Mouse (Mus musculus): Measurements from ENCODE around the gene Gm4881. TPM values are rescaled to one million over a fixed set of nuclear protein-coding genes. Genes with fewer than 3 reads are reported as not detected.

The Gm4881 gene
- total RNA-seq (2014; rRNA removed) (not detected in 2 replicates), polyA plus RNA-seq (2012; rRNA removed) (not detected in 2 replicates)

DNA sequence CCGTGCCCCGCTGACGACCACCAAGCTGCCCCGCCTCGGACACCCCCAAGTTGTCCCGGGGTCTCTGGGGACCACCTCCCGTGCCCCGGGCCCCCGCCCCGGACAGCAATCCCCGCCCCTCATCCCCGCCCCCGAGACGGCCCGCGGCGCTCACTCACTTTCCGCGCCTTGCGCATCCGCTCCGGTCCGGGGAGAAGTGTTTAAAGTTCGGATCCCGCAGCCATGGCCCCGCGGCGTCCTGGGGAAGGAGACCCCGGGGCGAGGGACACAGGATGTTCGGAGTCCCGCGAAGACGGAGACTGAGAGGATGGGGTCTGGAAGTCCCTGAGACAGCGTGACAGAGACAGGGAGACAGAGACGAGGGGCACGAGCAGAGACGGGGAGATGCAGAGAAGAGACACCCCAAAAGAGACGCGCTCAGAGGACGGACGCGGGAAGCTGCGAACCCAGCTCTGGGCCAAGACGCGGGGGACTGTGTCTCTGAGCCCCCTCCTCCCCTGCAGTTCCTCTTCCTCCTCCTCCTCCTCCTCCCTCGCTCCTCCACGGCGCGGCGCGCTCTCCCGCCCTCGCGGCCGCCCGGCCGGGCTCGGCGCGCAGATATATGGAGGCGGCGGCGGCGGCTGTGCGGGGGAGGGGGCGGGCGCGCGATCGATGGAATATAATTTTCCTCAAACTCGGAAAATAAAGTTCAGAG lies at the start of gene Gm4881:
Gm4881 (minus strand) TSS at position 238 of the 694 bp plus-strand sequence.
- Histone ChIP-seq H3K27ac (replicated peaks; ENCODE audit: insufficient read depth, low read depth, low read length) (no peak within 1 kb of the TSS), H3K27me3 (ENCODE audit: control insufficient read depth, insufficient read depth, low read length) (peaks cover 43% of the 10 kb centered on the region), H3K79me2 (ENCODE audit: control insufficient read depth, insufficient read depth, low read length) (no peaks in the 10 kb centered on the region), H3K4me1 (ENCODE audit: control insufficient read depth, insufficient read depth, low read length) (no peaks in the 10 kb centered on the region), H3K4me3 (ENCODE audit: insufficient read depth, low read depth, low read length) (no peak within 1 kb of the TSS), H3K36me3 (ENCODE audit: control insufficient read depth, insufficient read depth, low read length) (no peaks in the 10 kb centered on the region), H3K9ac (ENCODE audit: low read depth, low read length) (no peak within 1 kb of the TSS)
- DNase-seq (ENCODE audit: extremely low read depth, low read depth, low spot score), result no peak
- WGBS, result 3% methylated on average over 71 of the region's 72 CpGs
- no peak for TF ChIP-seq CTCF (IDR thresholded peaks at IDR 0.05; ENCODE audit: low read depth, low read length)
- TF ChIP-seq POLR2A (IDR thresholded peaks at IDR 0.05; ENCODE audit: extremely low read depth, insufficient read depth, low read length), result no peak

DNA sequence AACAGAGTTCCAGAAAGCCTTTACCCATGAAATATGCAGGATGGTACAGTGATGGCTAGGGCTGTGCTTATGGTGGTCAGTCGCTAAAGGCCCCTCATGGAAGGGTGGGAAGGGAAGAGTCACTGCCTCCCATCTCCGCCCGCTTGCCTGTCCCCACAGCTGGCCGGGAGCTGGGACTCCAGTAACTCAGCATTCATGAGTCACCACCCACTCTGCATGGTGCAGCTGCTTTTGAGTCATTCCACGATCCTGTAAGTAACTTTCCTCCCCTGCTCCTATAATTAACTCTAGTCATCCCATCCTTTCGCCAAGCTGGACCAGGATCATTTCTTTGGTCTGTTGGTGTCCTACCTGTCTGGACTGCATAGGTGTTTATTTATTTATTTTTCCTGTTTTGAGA lies 48.8 kb upstream of the Gm4881 start:
- TF ChIP-seq POLR2A (IDR thresholded peaks at IDR 0.05; ENCODE audit: extremely low read depth, insufficient read depth, low read length) (no peak), CTCF (IDR thresholded peaks at IDR 0.05; ENCODE audit: low read depth, low read length) (no peak)
- H3K9ac ChIP-seq (ENCODE audit: low read depth, low read length), result no peak overlapping the region
- DNase-seq (ENCODE audit: extremely low read depth, low read depth, low spot score), result no peak
- no peaks in the 10 kb centered on the region for H3K4me1 ChIP-seq (ENCODE audit: control insufficient read depth, insufficient read depth, low read length)
- H3K27me3 ChIP-seq (ENCODE audit: control insufficient read depth, insufficient read depth, low read length), result no peaks in the 10 kb centered on the region
- no peak overlapping the region for H3K27ac ChIP-seq (replicated peaks; ENCODE audit: insufficient read depth, low read depth, low read length)
- no peaks in the 10 kb centered on the region for H3K36me3 ChIP-seq (ENCODE audit: control insufficient read depth, insufficient read depth, low read length)
- H3K79me2 ChIP-seq (ENCODE audit: control insufficient read depth, insufficient read depth, low read length), result no peaks in the 10 kb centered on the region
- 70% methylated on average over 6 of the region's 6 CpGs for WGBS
- no peak overlapping the region for H3K4me3 ChIP-seq (ENCODE audit: insufficient read depth, low read depth, low read length)

DNA sequence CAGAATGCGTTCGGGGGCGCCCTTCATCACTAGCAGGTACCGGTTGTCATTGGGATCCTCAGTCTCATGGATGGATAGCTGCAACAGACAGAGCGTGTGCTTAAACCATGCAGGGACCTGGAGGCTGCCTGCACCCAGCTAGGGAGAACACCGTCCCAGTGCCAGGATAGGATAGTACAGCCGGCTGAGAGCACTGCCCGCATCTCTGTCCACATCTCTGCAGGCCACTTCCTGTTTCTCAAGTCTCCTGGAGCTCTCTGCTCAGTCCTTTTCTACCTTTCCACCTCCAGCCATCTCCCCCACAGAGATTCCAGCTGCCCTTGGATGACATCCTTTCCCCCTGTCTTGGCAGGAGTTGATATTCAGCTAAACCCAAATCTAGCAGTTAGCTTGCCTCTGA lies 46.2 kb upstream of the Gm4881 start:
- DNase-seq (ENCODE audit: extremely low read depth, low read depth, low spot score), result no peak
- H3K4me3 ChIP-seq (ENCODE audit: insufficient read depth, low read depth, low read length), result no peak overlapping the region
- no peaks in the 10 kb centered on the region for H3K27me3 ChIP-seq (ENCODE audit: control insufficient read depth, insufficient read depth, low read length)
- 83% methylated on average over 8 of the region's 8 CpGs for WGBS
- no peak overlapping the region for H3K9ac ChIP-seq (ENCODE audit: low read depth, low read length)
- no peaks in the 10 kb centered on the region for H3K36me3 ChIP-seq (ENCODE audit: control insufficient read depth, insufficient read depth, low read length)
- no peaks in the 10 kb centered on the region for H3K4me1 ChIP-seq (ENCODE audit: control insufficient read depth, insufficient read depth, low read length)
- TF ChIP-seq CTCF (IDR thresholded peaks at IDR 0.05; ENCODE audit: low read depth, low read length) (no peak), POLR2A (IDR thresholded peaks at IDR 0.05; ENCODE audit: extremely low read depth, insufficient read depth, low read length) (no peak)
- no peaks in the 10 kb centered on the region for H3K79me2 ChIP-seq (ENCODE audit: control insufficient read depth, insufficient read depth, low read length)
- H3K27ac ChIP-seq (replicated peaks; ENCODE audit: insufficient read depth, low read depth, low read length), result no peak overlapping the region

DNA sequence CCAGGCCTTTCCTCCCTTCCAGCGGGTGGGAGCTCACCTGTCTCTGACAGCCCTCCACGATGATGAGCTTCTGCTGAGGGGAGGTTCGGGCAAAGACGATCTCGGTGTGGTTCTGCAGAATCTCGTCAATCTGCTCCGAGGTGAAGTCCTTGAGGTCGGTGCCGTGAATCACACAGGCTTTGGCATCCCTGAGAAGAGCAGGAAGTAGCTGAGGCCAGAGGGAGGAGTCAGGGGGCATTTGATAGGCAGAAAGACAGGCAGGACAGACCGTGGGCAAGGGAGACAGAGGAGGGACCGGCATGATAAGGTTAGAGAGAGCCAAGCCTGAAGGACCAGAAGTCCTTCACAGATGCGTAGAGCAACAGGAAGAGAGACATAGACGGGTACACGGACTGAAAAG lies 43.6 kb upstream of the Gm4881 start:
- WGBS, result 75% methylated on average over 14 of the region's 14 CpGs
- Histone ChIP-seq H3K9ac (ENCODE audit: low read depth, low read length) (no peak overlapping the region), H3K4me3 (ENCODE audit: insufficient read depth, low read depth, low read length) (no peak overlapping the region), H3K36me3 (ENCODE audit: control insufficient read depth, insufficient read depth, low read length) (no peaks in the 10 kb centered on the region), H3K4me1 (ENCODE audit: control insufficient read depth, insufficient read depth, low read length) (no peaks in the 10 kb centered on the region), H3K79me2 (ENCODE audit: control insufficient read depth, insufficient read depth, low read length) (no peaks in the 10 kb centered on the region), H3K27me3 (ENCODE audit: control insufficient read depth, insufficient read depth, low read length) (no peaks in the 10 kb centered on the region), H3K27ac (replicated peaks; ENCODE audit: insufficient read depth, low read depth, low read length) (no peak overlapping the region)
- DNase-seq (ENCODE audit: extremely low read depth, low read depth, low spot score), result no peak
- no peak for TF ChIP-seq CTCF (IDR thresholded peaks at IDR 0.05; ENCODE audit: low read depth, low read length)
- no peak for TF ChIP-seq POLR2A (IDR thresholded peaks at IDR 0.05; ENCODE audit: extremely low read depth, insufficient read depth, low read length)

DNA sequence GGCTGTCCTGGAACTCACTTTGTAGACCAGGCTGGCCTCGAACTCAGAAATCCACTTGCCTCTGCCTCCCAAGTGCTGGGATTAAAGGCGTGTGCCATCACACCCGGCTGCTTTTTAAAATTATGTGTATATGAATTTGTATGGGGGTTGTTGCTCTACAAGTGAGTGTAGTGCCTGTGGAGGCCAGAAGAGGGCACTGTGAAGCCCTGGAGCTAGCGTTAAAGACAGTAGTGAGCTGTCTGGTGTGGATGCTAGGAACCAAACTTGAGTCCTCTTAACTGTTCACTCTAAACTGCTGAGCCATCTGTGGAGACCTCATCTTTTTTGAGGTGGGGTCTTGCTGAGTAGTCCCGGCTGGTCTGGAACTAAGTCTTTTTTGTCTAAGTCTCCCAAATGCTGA lies 41.5 kb upstream of the Gm4881 start:
- no peak overlapping the region for H3K4me3 ChIP-seq (ENCODE audit: insufficient read depth, low read depth, low read length)
- no peaks in the 10 kb centered on the region for H3K79me2 ChIP-seq (ENCODE audit: control insufficient read depth, insufficient read depth, low read length)
- H3K4me1 ChIP-seq (ENCODE audit: control insufficient read depth, insufficient read depth, low read length), result no peaks in the 10 kb centered on the region
- no peak overlapping the region for H3K27ac ChIP-seq (replicated peaks; ENCODE audit: insufficient read depth, low read depth, low read length)
- TF ChIP-seq POLR2A (IDR thresholded peaks at IDR 0.05; ENCODE audit: extremely low read depth, insufficient read depth, low read length) (no peak), CTCF (IDR thresholded peaks at IDR 0.05; ENCODE audit: low read depth, low read length) (peak; percentile 13; the same call in 1 of the 2 replicates)
- no peaks in the 10 kb centered on the region for H3K27me3 ChIP-seq (ENCODE audit: control insufficient read depth, insufficient read depth, low read length)
- no peaks in the 10 kb centered on the region for H3K36me3 ChIP-seq (ENCODE audit: control insufficient read depth, insufficient read depth, low read length)
- DNase-seq (ENCODE audit: extremely low read depth, low read depth, low spot score), result no peak
- H3K9ac ChIP-seq (ENCODE audit: low read depth, low read length), result no peak overlapping the region
- WGBS, result 72% methylated on average over 5 of the region's 5 CpGs

DNA sequence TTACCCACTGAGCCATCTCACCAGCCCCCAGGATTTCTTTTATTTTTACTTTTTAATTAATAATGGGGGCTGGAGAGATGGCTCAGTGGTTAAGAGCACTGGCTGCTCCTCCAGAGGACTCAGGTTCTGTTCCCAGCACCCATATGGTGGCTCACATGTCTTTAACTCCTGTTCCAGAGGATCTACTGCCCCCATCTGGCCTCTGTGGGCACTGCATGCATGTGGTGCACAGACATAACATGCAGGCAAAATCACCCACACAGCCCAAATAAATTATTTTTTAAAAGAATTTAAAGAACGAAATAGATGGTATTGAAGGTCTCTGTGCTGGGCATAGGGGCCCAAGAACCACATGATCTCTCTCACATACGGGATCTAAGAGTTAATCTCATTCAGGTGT lies 40.0 kb upstream of the Gm4881 start:
- TF ChIP-seq CTCF (IDR thresholded peaks at IDR 0.05; ENCODE audit: low read depth, low read length) (no peak; the same call in 1 of the 2 replicates), POLR2A (IDR thresholded peaks at IDR 0.05; ENCODE audit: extremely low read depth, insufficient read depth, low read length) (no peak)
- H3K36me3 ChIP-seq (ENCODE audit: control insufficient read depth, insufficient read depth, low read length), result no peaks in the 10 kb centered on the region
- no peaks in the 10 kb centered on the region for H3K4me1 ChIP-seq (ENCODE audit: control insufficient read depth, insufficient read depth, low read length)
- no peak overlapping the region for H3K9ac ChIP-seq (ENCODE audit: low read depth, low read length)
- no peak overlapping the region for H3K4me3 ChIP-seq (ENCODE audit: insufficient read depth, low read depth, low read length)
- H3K27ac ChIP-seq (replicated peaks; ENCODE audit: insufficient read depth, low read depth, low read length), result no peak overlapping the region
- no peaks in the 10 kb centered on the region for H3K27me3 ChIP-seq (ENCODE audit: control insufficient read depth, insufficient read depth, low read length)
- no peaks in the 10 kb centered on the region for H3K79me2 ChIP-seq (ENCODE audit: control insufficient read depth, insufficient read depth, low read length)
- no peak for DNase-seq (ENCODE audit: extremely low read depth, low read depth, low spot score)
- WGBS, result 85% methylated on average over 2 of the region's 2 CpGs

Data from liver, adult 2 months (tissue).